Mouse (Mus musculus) left cerebral cortex, postnatal 14 days (tissue): ENCODE results near the gene Rnls. TPM values are rescaled to one million over a fixed set of nuclear protein-coding genes. Genes with fewer than 3 reads are reported as not detected.
A peak's percentile ranks its signal among the peaks of the same experiment; 100 is the strongest.

ENCODE experiments used
- DNase-seq, 2 experiments: peaks; one replicate each; pipeline ENCODE4 v3.0.0; 2021 to 2022; ENCODE audit warnings: low spot score in 2 of 2, mixed read lengths in 1 of 2
- intact Hi-C: fragments of 180-260 bp; cut with DNase I; formaldehyde crosslinking; loops from one replicate; pipeline ENCODE4 v1.15.1; 2025
- total RNA-seq, 2 experiments: library from RNA; stranded (reverse); gene quantifications; 2 replicates each; pipeline ENCODE4 v1.2.3; 2021

Gene Rnls
- total RNA-seq, 2 experiments from 2014 or later, result 1.9 TPM

DNA sequence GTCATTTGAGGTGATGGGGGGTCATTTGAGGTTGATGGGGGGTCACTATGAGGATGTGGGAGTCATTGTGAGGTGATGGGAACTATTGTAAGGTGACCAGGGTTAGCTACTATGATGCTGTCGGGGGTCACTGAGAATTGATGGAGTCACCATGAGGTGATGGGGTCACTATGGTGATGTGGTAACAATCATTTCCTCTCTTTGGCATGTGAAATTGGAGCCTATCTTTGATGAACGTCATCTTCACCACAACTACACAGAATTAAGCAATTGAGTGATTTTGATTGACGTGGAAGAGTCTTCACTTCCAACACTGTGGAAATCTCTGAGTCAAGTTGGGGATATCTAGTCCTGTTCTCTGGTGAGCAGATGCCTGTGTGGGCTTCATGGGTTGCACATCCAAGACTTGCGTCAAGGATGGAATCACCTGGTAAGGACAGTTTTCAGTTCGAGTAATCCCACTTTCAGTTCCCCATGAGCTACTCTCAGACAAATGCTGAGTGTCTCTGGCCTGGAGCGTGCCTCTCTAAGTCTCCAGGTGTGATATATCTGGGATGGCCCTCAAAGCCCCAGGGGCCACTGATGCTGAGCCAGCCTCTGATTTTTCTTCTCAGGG lies 269.4 kb downstream of the Rnls start:
- intact Hi-C loops, result no loop called here
- no peak for DNase-seq

DNA sequence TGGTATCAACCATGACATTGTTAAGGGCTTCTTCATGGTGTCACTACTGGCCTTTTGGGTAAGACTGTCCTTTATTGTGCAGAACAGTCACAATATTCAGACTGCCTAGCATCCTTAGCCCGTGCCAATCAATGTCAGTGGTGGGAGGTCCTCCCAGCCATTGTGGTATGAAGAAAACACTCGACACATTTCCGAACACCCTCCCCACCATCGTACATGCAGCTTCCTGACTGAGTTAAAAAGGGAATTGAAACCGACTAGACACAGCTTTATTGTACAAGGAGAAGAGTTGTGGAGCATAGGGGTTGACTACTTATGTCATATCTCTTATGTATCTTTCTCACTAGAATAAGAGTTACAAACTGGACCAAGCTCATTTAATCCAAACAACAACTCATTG lies 272.1 kb downstream of the Rnls start:
- intact Hi-C loops, result no loop called here
- DNase-seq, result no peak

DNA sequence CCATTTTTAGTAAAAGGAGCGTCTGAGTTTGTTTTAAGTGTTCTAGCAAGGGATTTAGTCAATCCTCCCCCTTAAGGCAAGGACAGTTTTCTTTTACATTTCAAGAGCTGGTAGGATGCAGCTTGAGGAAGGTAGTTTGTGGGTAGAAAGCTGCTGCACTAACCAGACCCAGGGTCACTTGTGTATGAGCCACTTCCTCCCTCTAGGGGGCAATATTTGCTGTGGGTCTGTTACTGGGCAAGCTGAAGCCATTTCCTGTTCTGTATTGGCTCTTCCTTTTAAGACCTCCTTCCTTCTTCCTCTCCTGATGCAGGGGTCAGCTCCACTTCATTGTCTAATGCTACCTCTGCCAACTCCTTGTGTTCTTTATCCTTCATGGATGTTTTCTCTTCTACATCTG lies 273.2 kb downstream of the Rnls start:
- DNase-seq, result no peak
- intact Hi-C loops, result no loop called here

DNA sequence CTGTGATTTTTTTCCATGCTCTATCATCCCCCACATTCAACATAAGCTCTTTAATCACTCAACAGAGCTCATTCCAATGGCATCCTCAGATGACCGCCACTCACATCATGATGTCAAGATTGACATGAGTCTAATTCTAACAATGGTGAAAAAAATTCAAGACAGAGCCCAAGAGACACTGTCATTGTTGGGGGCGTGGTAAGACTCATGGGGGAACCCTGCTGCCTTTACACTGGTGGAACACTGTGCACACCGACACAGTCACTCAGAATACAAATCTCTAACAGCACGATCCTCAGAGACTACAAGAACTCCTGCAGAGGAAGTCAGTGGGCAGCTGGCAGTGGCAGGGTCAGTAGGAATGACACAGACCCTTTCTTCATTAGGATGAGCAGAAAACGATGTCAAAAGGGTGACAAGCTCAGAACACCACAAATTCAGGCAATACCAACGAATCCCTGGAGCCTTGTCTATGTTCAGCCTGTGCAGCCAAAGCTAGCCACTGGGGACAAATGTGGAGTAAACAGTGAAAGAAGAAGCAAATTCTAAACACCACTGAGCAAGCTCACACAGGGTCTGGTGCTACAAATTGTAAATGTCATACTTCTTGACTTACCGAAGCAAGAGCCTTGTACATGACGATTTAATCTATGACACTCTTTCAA lies 277.3 kb downstream of the Rnls start:
- intact Hi-C loops, result loop anchor here (5.0 kb wide), 2 partner anchors 108 to 357 kb away; partner anchors contain the start of gene Pten
- DNase-seq, result no peak

DNA sequence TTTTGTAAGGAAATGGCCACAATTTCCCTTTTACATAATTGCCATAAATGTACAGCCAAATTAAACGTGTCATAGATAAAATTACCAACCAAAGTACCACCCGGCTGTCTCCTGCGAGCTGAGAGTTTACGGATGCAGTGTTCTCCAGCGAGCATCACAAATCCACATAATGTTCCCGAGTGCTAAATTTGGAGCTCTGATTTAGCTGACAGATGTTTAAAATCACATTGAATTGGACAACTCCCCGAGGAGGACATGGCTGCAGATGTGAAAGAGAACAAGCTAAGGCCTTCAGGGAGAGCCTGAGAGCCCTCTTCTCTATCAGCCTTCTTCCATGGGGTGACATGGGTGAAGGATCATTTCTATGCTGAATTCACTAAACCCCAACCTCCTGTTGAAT lies 278.3 kb downstream of the Rnls start:
- peak; percentile 54 to 86 for DNase-seq
- intact Hi-C loops, result loop anchor here (5.0 kb wide), 2 partner anchors 109 to 356 kb away; partner anchors contain the start of gene Pten

DNA sequence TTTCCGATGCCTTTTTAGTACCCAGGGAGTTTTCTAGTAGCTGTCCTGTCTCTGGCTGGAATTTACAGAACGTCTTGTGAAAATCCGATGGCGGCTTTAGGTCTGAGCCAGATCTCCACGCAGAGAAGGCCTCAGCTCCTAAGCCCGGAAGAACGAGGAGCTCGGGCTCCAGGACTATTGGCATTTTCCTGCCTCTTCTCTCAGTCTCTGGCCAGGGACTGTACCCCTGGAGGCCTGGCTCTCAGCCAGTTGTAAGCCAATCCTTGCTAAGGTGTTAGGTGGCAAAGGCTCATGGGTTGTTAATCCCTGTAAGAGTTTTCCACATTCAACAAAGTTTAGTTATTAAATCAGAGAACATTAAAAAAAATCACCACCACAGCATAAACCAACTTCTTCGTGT lies 281.7 kb downstream of the Rnls start:
- no peak for DNase-seq
- intact Hi-C loops, result loop anchor here (5.0 kb wide), 2 partner anchors 112 to 353 kb away; partner anchors contain the start of gene Pten

DNA sequence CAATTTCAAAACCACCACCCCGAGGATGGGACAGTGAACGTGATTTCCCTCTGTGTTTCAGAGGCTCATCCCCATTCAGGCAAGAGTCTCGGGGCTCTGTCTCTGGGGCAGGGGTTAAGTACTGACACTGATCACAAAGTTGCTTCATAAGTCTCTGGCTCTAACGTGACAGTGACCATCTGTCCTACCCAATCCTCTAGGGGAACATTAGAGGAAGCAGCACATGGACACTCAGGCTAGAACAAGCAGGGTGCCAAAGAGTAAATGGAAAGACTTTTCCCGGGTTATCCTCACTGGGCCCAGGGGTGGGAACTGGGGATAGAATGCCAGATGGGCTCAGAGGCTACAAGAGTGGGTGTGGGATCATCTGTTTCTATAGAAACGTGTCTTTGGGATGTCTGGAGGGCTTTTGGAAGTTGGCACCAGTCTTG lies 282.1 kb downstream of the Rnls start:
- no peak for DNase-seq
- intact Hi-C loops, result loop anchor here (5.0 to 10.0 kb wide), 3 partner anchors 112 to 353 kb away; partner anchors contain the start of gene Pten

DNA sequence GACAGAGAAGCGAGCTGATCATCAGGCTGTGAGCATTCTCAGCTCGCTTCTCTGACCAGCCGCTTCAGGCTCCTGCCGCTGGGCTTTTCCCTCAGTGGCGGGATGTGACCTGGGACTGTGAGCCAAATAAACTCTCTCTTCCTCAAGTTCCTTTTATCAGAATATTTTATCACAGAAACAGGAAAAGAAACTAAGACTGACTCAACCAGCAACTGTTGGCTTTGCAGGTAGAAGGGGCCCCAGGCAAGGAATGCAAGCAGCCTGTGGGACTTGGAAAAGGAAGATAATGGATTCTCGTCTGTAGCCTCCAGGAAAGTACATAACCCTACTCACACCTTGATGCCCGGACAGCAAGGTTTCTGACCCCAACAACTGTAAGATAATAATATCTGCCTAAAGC lies 283.0 kb downstream of the Rnls start:
- DNase-seq, result no peak
- intact Hi-C loops, result loop anchor here (10.0 kb wide), 1 partner anchor 256 kb away; no protein-coding TSS in a partner anchor

DNA sequence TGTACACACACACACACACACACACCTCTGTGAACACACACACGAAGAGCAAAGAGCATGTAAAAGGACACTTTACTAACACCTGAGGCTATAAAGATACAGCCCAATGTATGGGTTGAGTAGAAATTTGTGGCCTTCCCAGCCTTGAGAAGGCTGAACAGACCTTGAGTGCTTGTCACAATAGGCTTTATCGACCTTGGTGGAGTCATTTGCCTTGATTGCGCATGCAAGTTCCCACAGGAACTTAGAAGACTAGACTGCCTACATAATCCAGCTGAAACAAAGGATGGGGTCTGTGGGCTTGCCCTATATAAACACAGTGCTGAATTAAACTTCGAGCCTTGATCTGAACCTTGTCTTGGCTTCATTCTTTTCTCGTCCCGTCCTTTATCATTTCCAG lies 288.2 kb downstream of the Rnls start:
- DNase-seq, result no peak
- intact Hi-C loops, result loop anchor here (10.0 kb wide), 1 partner anchor 261 kb away; no protein-coding TSS in a partner anchor

DNA sequence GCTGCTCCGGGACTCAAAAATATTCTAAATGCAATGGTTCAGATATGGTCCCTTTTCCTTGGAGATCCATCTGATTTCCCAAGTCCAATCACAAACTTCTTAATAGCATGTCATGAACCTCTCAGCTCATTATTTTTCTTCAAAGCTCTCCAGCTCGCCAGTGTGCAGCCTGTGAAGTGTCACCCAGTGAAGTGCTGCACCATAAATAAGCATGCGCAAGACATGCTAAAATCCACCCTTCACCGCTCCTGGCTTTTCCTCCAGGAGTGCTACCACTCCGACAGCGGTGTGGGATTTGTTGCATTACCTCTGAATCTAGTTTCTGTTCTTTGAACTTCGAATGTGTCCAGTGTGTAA lies 289.3 kb downstream of the Rnls start:
- intact Hi-C loops, result loop anchor here (10.0 kb wide), 1 partner anchor 262 kb away; no protein-coding TSS in a partner anchor
- no peak for DNase-seq

DNA sequence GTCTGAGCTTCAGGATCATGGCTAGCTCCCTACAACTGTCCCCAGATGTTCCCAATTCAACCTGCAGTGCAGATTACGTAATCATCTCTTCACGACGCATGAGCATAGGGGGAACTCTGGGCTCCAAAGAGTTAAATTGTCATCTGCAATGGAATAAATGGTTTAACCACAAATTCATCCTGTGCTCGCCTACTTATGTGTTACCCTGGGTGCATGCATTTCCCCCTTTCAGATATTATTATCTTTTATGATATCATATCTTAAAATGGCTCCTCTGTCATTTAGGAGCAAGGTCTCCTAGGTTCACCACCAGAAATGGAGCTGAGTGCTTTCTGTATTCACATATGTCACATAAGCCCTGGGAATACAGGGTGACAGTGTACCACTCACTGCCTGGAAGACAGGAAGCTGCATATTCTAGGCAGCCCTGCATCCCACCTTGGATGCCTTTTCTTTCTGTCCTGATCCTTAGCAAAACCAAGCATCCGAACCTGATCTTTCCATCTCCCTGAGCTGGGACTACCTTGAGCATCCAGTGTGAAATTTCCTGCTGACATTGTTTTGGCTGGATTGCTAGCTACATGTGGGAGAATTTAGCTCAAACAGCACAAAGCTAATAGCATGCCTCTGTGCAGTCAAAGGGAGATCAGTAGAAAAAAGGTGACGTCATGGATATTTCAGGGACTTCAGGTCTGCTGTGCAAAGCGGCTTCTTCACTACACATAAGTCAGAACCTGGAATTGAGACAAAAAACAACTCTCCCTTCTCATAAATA lies 289.9 kb downstream of the Rnls start:
- DNase-seq, result peak in 1 of 2 experiments; percentile 63
- intact Hi-C loops, result loop anchor here (10.0 kb wide), 1 partner anchor 263 kb away; no protein-coding TSS in a partner anchor

DNA sequence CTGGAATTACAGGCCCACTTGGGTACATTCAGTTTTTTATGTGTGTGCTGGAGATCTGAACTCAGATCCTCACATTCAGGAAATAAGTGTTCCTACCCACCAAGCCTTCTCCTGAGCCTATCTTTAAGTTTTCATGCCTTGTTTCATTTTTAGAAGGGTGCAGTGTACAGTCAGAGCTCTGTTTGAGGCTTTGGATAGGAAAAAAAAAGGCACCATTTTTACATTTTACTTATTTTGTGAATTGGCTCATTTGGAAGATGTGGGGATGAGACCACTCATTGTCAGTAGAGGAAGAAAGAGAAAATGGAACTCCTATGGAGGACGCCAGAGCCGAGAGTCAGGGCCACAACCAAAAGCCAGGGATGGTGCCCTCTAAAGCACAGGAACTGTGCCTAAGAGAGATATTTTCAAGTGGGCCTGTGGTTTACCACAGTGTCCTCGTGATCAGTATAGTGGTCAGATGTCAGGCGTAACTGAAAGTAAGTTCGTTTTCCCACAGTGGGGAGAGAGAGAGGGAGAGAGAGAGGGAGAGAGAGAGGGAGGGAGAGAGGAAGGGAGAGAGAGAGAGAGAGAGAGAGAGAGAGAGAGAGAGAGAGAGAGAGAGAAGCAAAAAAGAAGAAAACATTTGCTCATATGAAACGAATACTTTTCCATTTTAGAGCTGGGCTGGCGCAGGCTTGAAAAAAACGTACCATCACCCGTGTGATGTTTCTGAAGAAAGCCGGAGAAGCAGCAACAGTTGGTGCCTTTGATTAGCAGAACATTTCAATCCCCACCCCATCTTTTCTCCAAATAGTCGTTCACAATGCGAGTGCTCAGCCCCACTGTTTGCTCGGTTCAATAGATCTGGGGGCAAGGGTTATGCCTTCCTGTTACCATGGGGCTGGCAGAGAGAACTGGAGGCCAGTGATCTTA lies 290.7 kb downstream of the Rnls start:
- intact Hi-C loops, result loop anchor here (10.0 kb wide), 1 partner anchor 263 kb away; no protein-coding TSS in a partner anchor
- DNase-seq, result peak in 1 of 2 experiments; percentile 18

DNA sequence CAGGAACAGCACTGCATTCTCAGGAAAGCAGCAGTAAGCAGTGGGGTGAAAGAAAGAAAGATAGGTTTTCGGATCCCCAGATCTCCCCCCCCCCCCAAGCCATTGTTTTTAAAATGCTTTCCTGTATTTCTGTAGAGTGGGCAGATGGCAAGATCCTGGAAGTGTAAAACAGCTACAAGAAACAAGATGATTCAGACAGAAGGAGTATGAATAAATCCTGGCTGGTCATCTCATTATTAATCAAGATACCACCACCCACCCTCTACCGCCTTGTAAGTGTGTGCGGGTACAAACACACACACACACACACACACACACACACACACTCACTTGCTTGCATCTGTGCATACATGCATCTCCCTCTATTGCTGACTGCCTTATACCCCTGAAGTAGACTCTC lies 291.5 kb downstream of the Rnls start:
- intact Hi-C loops, result loop anchor here (10.0 kb wide), 1 partner anchor 264 kb away; no protein-coding TSS in a partner anchor
- DNase-seq, result no peak

DNA sequence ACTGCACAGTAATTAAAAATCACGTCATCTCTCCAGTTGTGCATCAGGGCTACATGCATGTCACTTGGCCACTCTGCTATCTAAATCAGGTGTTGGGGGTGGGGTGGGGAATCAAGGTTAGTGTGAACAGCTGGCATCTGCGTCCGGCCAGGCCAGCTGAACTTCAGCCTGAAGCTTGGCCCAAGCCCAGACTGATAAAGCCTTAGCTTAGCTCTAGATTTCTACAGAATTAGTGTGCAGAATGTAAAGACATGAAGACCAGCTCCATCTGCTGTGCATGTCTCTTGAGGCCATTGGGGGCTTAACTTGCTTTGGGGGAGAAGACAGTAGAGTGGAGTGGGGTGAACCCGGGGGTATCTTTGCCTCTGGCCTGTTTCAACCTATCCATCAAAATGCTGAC lies 292.1 kb downstream of the Rnls start:
- DNase-seq, result no peak
- intact Hi-C loops, result loop anchor here (10.0 kb wide), 1 partner anchor 265 kb away; no protein-coding TSS in a partner anchor

DNA sequence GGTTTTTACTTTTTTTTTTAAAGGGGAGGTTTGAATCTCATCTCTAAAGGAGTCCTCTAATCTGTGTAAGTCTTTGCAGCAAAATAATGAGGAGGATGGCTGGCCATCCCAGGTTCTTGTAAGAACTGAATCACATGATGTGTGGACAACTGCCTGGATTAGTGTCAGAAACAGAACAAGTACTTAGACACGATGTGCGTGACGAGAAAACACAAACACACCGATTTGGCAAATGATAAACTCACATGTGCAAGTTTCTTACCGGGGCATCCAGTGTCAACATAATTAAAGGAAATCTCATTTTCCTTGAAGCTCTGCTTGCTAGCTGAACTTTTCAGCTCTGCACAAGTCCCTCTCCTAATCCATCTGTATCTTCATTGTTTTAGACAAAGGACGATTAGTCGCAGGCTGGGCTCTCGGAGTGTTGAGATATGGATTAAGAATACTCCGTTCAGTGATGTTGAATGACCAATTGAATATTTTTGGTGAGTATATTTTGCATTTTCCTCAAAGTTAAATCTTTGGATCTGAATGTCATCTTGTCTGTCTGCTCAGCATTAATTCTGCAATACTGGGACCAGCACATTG lies 292.8 kb downstream of the Rnls start:
- intact Hi-C loops, result no loop called here
- no peak for DNase-seq

DNA sequence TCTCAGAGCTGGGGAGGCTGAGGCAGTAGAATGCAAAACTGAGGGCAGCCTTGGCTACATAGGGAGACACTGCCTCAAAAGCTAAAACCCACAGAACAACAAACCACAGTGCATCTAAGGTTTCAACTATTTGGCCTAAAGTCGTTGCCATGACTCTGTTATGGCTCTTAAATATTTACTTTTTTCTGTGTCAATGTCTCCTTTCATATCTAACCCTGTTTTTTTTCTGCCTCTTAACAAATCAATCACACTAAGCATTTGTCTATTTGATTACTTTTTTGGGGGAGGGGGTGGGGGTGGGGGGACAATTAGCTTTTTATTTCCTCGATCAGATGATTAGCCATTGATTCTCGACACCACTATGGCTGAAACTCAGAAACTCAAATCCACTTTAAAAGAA lies 294.4 kb downstream of the Rnls start:
- intact Hi-C loops, result no loop called here
- DNase-seq, result no peak

DNA sequence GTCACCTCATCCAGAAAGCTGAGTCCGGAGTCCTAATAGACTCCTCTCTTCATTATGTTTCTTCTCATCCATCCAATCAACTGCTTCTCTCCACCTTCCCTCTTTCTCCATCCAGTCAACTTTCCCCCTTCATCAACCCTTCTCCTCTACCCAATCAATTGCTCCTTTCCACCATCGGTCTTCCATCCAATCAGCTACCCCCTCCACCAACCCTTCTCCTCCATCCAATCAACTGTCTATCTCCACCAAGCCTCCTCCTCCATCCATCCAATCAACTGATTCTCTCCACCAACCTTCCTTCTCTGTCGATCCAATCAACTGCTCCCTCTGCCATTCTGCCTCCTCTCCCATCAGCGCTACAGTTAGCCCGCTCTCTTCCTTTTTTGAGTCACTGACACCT lies 295.5 kb downstream of the Rnls start:
- intact Hi-C loops, result no loop called here
- DNase-seq, result no peak

DNA sequence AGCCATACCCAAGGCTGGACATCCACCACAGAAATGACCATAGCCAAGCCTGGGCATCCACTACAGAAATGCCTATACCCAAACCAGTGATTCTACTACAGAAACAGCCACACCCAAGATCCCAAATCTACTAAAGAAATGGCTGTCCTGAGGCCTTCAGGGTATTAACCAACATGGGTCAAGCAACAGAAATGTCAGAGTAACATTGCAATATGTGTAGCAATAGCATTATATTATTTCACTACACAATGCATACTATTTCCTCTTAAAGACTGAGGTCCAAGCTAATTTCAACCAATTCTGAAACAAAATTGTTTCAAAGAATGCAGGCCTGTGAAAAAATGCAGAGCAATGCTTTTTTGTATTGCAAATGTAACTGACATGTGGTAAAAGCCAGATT lies 299.5 kb downstream of the Rnls start:
- intact Hi-C loops, result no loop called here
- no peak for DNase-seq

DNA sequence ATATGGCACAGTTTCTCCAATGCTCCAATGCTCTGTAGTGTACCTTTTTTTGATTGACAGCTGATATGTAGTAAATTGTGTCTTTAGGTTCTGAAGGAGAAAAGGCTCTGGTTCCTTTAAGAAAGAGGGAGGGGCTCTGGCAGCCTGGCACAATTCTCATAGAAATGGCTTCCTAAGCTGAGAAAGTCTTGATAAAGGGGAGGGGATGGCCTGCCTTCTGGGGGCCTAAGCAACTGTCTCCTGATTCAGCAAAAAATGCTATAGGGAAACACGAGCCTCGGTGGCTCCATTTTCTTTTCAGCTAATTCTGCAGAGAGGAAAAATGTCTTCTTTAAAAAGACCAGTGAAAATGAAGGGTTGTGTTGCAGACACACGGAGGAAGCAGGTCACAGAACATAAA lies 300.8 kb downstream of the Rnls start:
- no peak for DNase-seq
- intact Hi-C loops, result no loop called here
